Mouse (Mus musculus): ENCODE data around the gene Gcnt1.

GRCm38 (mm10) chr19:17354362-17354761 lies 18.3 kb downstream of the Gcnt1 start:
- TF ChIP-seq SMC3 (IDR thresholded peaks at IDR 0.05; ENCODE audit: low read depth, low read length) = no peak
- TF ChIP-seq ZNF384 (IDR thresholded peaks at IDR 0.05; ENCODE audit: low read depth, low read length) = no peak
